ENCODE assay signal across 9 mouse cellular contexts in genomic region chr10:127125210-127126001, GRCm38 (mm10). TPM values are rescaled to one million over a fixed set of nuclear protein-coding genes. Genes with fewer than 3 reads are reported as not detected.
DNase-seq lines count a peak whose midpoint lies in the region; ATAC-seq and TF ChIP-seq lines count a peak whose summit lies in the region.
"Had no signal": no experiment of that assay in that cellular context is flagged by ENCODE, and none has a peak within 500 bp of the region (broad histone marks: within the 10 kb centered on the region; RNA-seq: fewer than 3 reads in every experiment).

No protein-coding gene starts in this region.

- H3K36me3 ChIP-seq in forebrain, embryonic 10.5 days (replicated peaks): no peaks in the 10 kb centered on the region
- H3K36me3 ChIP-seq in forebrain, embryonic 16.5 days (ENCODE audit: control insufficient read depth, insufficient read depth): no peaks in the 10 kb centered on the region
- no peaks in the 10 kb centered on the region for H3K36me3 ChIP-seq in embryonic facial prominence, embryonic 10.5 days (replicated peaks)
- H3K36me3 ChIP-seq in lung, embryonic 14.5 days (ENCODE audit: insufficient read depth): no peaks in the 10 kb centered on the region
- H3K36me3 ChIP-seq: hindbrain, embryonic 15.5 days had no signal

- no peak overlapping the region for H3K27ac ChIP-seq in forebrain, embryonic 10.5 days
- no peak overlapping the region for H3K27ac ChIP-seq in forebrain, embryonic 16.5 days (ENCODE audit: low read length)
- no peak overlapping the region for H3K27ac ChIP-seq in embryonic facial prominence, embryonic 10.5 days (replicated peaks)
- H3K27ac ChIP-seq in lung, embryonic 14.5 days (ENCODE audit: low read depth): no peak overlapping the region
- H3K27ac ChIP-seq: hindbrain, embryonic 15.5 days had no signal

- peak; percentile 21 for DNase-seq in forebrain, embryonic 10.5 days (ENCODE audit: extremely low spot score, low spot score)
- peak; percentile 34 for DNase-seq in spleen, adult 12 weeks (ENCODE audit: low spot score)
- DNase-seq in spleen, adult 18-20 months: no peak
- DNase-seq in embryonic facial prominence, embryonic 10.5 days (ENCODE audit: low spot score): peak; percentile 34
- DNase-seq in lung, embryonic 14.5 days: peak; percentile 58
- peak; percentile 61 for DNase-seq in thymus, postnatal 4 days
- no peak for DNase-seq in gastrocnemius, postnatal 25 days

- no peaks in the 10 kb centered on the region for H3K27me3 ChIP-seq in forebrain, embryonic 10.5 days (ENCODE audit: poor library complexity, severe bottlenecking)
- H3K27me3 ChIP-seq in forebrain, embryonic 16.5 days (replicated peaks; ENCODE audit: control insufficient read depth, insufficient read depth, low read length): no peaks in the 10 kb centered on the region
- H3K27me3 ChIP-seq in embryonic facial prominence, embryonic 10.5 days (replicated peaks; ENCODE audit: low read depth, poor library complexity, severe bottlenecking): no peaks in the 10 kb centered on the region
- H3K27me3 ChIP-seq in lung, embryonic 14.5 days (ENCODE audit: insufficient read depth, low read length): no peaks in the 10 kb centered on the region
- H3K27me3 ChIP-seq: hindbrain, embryonic 15.5 days had no signal

- no peak for ATAC-seq in forebrain, embryonic 16.5 days
- ATAC-seq in lung, embryonic 14.5 days (ENCODE audit: insufficient read depth): no peak

- H3K9me3 ChIP-seq in forebrain, embryonic 10.5 days: no peaks in the 10 kb centered on the region
- H3K9me3 ChIP-seq in forebrain, embryonic 16.5 days (ENCODE audit: control insufficient read depth, low read length): no peaks in the 10 kb centered on the region
- H3K9me3 ChIP-seq in embryonic facial prominence, embryonic 10.5 days: no peaks in the 10 kb centered on the region
- H3K9me3 ChIP-seq in lung, embryonic 14.5 days (ENCODE audit: low read depth, low read length): no peaks in the 10 kb centered on the region
- H3K9me3 ChIP-seq: hindbrain, embryonic 15.5 days had no signal

- H3K4me1 ChIP-seq in forebrain, embryonic 10.5 days: peaks cover 22% of the 10 kb centered on the region
- H3K4me1 ChIP-seq in forebrain, embryonic 16.5 days (replicated peaks; ENCODE audit: control insufficient read depth, insufficient read depth, low read length): peaks cover 17% of the 10 kb centered on the region
- peaks cover 19% of the 10 kb centered on the region for H3K4me1 ChIP-seq in embryonic facial prominence, embryonic 10.5 days
- H3K4me1 ChIP-seq in lung, embryonic 14.5 days (ENCODE audit: insufficient read depth): peaks cover under 1% of the 10 kb centered on the region; the same call in 1 of the 2 replicates

- H3K4me2 ChIP-seq in forebrain, embryonic 16.5 days (ENCODE audit: low read length): no peak overlapping the region
- no peak overlapping the region for H3K4me2 ChIP-seq in lung, embryonic 14.5 days
- H3K4me2 ChIP-seq: hindbrain, embryonic 15.5 days had no signal

- 76% methylated on average over 9 of the region's 9 CpGs for WGBS in forebrain, embryonic 10.5 days
- 77% methylated on average over 9 of the region's 9 CpGs for WGBS in forebrain, embryonic 16.5 days
- WGBS in embryonic facial prominence, embryonic 10.5 days: 74% methylated on average over 9 of the region's 9 CpGs
- 72% methylated on average over 9 of the region's 9 CpGs for WGBS in lung, embryonic 14.5 days

- no peak overlapping the region for H3K9ac ChIP-seq in forebrain, embryonic 16.5 days (replicated peaks; ENCODE audit: low read depth, low read length)
- no peak overlapping the region for H3K9ac ChIP-seq in lung, embryonic 14.5 days
- H3K9ac ChIP-seq: hindbrain, embryonic 15.5 days had no signal

- TF ChIP-seq CTCF in lung, embryonic 14.5 days (IDR thresholded peaks at IDR 0.05; ENCODE audit: low read depth): peak; percentile 52

- no peak overlapping the region for H3K4me3 ChIP-seq in forebrain, embryonic 10.5 days
- H3K4me3 ChIP-seq in forebrain, embryonic 16.5 days (replicated peaks; ENCODE audit: low read length): no peak overlapping the region
- no peak overlapping the region for H3K4me3 ChIP-seq in embryonic facial prominence, embryonic 10.5 days
- H3K4me3 ChIP-seq in lung, embryonic 14.5 days (ENCODE audit: low read depth, low read length): no peak overlapping the region
- H3K4me3 ChIP-seq: hindbrain, embryonic 15.5 days had no signal

RNA-seq across cellular contexts. Expression of gene Os9, which starts 4.5 kb away (rescaled TPM):
- polyA plus RNA-seq in forebrain, embryonic 10.5 days (2016; fragmentation: Nextera tagmentation; extraction: Ambion mirVana): 54.2 and 57.6 TPM in 2 replicates
- polyA plus RNA-seq in forebrain, embryonic 16.5 days (2015; fragmentation: Nextera tagmentation; extraction: Ambion mirVana): 125 and 126 TPM in 2 replicates
- 59.7 and 60.1 TPM in 2 replicates for polyA plus RNA-seq in embryonic facial prominence, embryonic 10.5 days (2016; fragmentation: Nextera tagmentation; extraction: Ambion mirVana)
- 53.8 and 56.8 TPM in 2 replicates for polyA plus RNA-seq in lung, embryonic 14.5 days (2014; fragmentation: Nextera tagmentation; extraction: Ambion mirVana)
- 10 to 100 TPM; 11.3 to 13.9 TPM for total RNA-seq in gastrocnemius, postnatal 25 days (2021)

RNA-seq across cellular contexts. Expression of gene B4galnt1, which starts 39.6 kb away (rescaled TPM):
- 4.0 and 5.0 TPM in 2 replicates for polyA plus RNA-seq in forebrain, embryonic 10.5 days (2016; fragmentation: Nextera tagmentation; extraction: Ambion mirVana)
- 41.5 and 45.8 TPM in 2 replicates for polyA plus RNA-seq in forebrain, embryonic 16.5 days (2015; fragmentation: Nextera tagmentation; extraction: Ambion mirVana)
- 3.0 and 3.8 TPM in 2 replicates for polyA plus RNA-seq in embryonic facial prominence, embryonic 10.5 days (2016; fragmentation: Nextera tagmentation; extraction: Ambion mirVana)
- polyA plus RNA-seq in lung, embryonic 14.5 days (2014; fragmentation: Nextera tagmentation; extraction: Ambion mirVana): 2.9 and 4.4 TPM in 2 replicates
- total RNA-seq in gastrocnemius, postnatal 25 days (2021): under 1 TPM; 0.78 to 1.00 TPM

RNA-seq across cellular contexts. Expression of gene Agap2, which starts 50.3 kb away (rescaled TPM):
- polyA plus RNA-seq in forebrain, embryonic 10.5 days (2016; fragmentation: Nextera tagmentation; extraction: Ambion mirVana): 0.10 and 0.23 TPM in 2 replicates
- polyA plus RNA-seq in forebrain, embryonic 16.5 days (2015; fragmentation: Nextera tagmentation; extraction: Ambion mirVana): 2.2 and 4.7 TPM in 2 replicates
- polyA plus RNA-seq in embryonic facial prominence, embryonic 10.5 days (2016; fragmentation: Nextera tagmentation; extraction: Ambion mirVana): 0.04 and 0.21 TPM in 2 replicates
- polyA plus RNA-seq in lung, embryonic 14.5 days (2014; fragmentation: Nextera tagmentation; extraction: Ambion mirVana): 0.07 and 0.11 TPM in 2 replicates
- 1 to 10 TPM; 2.0 to 2.4 TPM for total RNA-seq in gastrocnemius, postnatal 25 days (2021)

RNA-seq across cellular contexts. Expression of gene Slc26a10, which starts 55.0 kb away (rescaled TPM):
- 1.9 and 2.0 TPM in 2 replicates for polyA plus RNA-seq in forebrain, embryonic 10.5 days (2016; fragmentation: Nextera tagmentation; extraction: Ambion mirVana)
- 1.0 and 1.6 TPM in 2 replicates for polyA plus RNA-seq in forebrain, embryonic 16.5 days (2015; fragmentation: Nextera tagmentation; extraction: Ambion mirVana)
- polyA plus RNA-seq in embryonic facial prominence, embryonic 10.5 days (2016; fragmentation: Nextera tagmentation; extraction: Ambion mirVana): 2.1 and 2.9 TPM in 2 replicates
- 0.09 and 0.27 TPM in 2 replicates for polyA plus RNA-seq in lung, embryonic 14.5 days (2014; fragmentation: Nextera tagmentation; extraction: Ambion mirVana)
- 1 to 10 TPM; 3.3 to 6.5 TPM for total RNA-seq in gastrocnemius, postnatal 25 days (2021)

RNA-seq across cellular contexts. Expression of gene Tspan31, which starts 55.3 kb away (rescaled TPM):
- 188 and 190 TPM in 2 replicates for polyA plus RNA-seq in forebrain, embryonic 10.5 days (2016; fragmentation: Nextera tagmentation; extraction: Ambion mirVana)
- polyA plus RNA-seq in forebrain, embryonic 16.5 days (2015; fragmentation: Nextera tagmentation; extraction: Ambion mirVana): 119 and 120 TPM in 2 replicates
- 168 and 180 TPM in 2 replicates for polyA plus RNA-seq in embryonic facial prominence, embryonic 10.5 days (2016; fragmentation: Nextera tagmentation; extraction: Ambion mirVana)
- 120 and 130 TPM in 2 replicates for polyA plus RNA-seq in lung, embryonic 14.5 days (2014; fragmentation: Nextera tagmentation; extraction: Ambion mirVana)
- 10 to 100 TPM; 24.1 to 28.8 TPM for total RNA-seq in gastrocnemius, postnatal 25 days (2021)

Comparison
In these comparisons a context has a peak if more than half of its experiments do, and no peak if none do; other contexts are left out.
1. DNase-seq: peak in forebrain, embryonic 10.5 days (single experiment), spleen, adult 12 weeks (single experiment), embryonic facial prominence, embryonic 10.5 days (single experiment), lung, embryonic 14.5 days (single experiment) and thymus, postnatal 4 days (single experiment); none in spleen, adult 18-20 months (0 of 2) and gastrocnemius, postnatal 25 days (single experiment).